Mouse (Mus musculus): ENCODE measurements at regions not wholly inside any gene's neighbourhood (a gene's known extent, or its start where the extent isn't known, plus 50 kb on each side); places are given as distances from the start of the nearest gene placed in this dataset.

DNA sequence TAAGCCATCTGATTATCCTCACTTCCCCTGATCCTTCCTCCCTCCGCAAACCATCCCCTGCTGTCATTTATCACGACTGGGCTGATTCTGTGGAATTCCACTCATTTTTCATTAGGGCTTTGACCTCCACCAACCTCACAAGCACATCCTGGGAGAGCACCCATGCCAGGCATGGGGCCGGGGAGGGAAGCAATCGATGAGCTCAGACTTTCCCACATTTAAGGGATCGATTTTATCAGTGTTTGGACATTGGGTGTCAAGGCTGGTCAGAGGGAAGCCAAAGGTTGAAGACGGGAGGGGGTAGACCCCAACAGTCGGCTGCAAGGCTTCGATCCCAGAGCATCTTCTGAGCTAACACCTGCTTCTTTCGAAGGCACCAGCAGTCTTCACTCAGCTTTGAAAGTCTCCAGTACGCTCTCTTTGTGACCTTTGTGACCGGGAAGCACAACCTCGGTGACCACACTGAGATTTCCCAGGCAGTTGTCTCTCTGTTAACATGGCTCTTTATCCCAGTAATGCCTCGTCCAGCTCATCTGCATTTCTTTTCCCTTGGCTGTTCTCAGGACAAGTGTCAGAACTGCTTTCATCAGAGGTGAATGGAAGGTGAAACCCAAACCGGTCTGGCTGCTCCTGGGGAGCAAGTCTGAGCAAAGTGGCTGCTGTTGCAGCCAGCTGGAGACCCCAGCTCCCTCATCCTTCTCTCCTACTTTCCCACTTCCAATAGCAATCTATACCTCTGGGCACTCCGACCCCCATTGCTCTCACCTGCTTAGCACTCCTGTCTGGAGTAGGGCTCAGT, 53.7 kb upstream of the Sox9 start:
- no peak for DNase-seq (ENCODE audit: low spot score)
